Mouse (Mus musculus): ENCODE results near the gene Fadd.

The Fadd gene

DNA sequence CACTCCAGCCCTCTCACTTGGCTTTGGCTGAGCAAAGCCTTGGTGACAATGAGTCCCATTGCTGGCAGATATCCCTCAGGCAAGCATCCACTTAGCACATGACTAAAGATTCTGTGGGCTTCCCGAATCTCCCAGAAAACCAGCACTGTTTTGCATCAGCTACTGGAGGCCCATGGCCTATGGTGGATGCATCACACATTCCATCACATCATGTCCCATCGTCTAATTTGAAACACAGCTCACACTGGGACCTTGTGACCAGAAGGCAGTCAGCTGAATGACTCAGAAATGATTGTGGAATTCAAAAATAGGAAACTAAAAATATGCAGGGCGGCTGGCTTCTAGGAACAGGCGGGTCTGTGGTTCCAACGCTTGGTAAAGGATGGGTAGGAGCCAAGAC, 4.4 kb downstream of the Fadd start:
- no peak for DNase-seq (ENCODE audit: low spot score in 2 of 2)

DNA sequence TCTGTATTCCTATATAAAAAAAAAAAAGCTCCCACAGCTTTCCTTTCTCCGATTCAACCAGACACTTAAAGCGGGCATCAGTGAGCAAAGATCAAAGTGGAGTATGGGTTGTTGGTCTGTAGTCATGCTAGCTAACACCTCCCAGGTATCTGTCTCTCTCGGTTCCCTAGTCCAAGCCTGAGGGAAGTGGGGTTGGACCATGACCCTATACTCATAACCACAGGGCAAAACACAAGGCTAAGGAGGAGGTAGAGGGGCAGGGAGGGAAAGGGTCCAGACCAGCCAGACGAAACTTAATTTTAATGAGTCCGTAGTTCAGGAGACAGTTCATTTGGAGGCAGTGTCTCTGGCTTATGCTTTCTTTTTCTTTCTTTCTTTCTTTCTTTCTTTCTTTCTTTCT, 10.0 kb downstream of the Fadd start:
- no peak for DNase-seq (ENCODE audit: low spot score in 2 of 2)

DNA sequence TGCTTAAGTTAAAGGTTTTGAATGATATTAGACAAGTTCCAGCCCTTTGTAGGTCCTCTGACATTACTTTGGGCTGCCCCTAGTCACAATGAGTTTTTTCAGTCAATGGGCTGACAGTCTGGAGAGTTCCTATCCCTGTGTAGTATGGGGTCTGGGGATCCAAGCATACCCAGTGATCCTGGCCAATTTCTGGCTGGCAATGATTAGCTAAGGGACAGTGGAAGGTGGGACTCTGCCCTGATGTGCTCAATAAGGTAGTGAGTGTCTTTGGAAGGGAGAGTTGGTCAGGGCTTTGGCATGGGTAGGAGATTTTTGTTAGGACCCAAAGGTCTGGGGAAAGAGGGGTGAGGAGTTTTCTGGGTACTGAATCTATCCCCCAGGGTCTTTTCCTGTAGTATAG, 10.7 kb downstream of the Fadd start:
- DNase-seq (ENCODE audit: low spot score in 2 of 2): no peak

DNA sequence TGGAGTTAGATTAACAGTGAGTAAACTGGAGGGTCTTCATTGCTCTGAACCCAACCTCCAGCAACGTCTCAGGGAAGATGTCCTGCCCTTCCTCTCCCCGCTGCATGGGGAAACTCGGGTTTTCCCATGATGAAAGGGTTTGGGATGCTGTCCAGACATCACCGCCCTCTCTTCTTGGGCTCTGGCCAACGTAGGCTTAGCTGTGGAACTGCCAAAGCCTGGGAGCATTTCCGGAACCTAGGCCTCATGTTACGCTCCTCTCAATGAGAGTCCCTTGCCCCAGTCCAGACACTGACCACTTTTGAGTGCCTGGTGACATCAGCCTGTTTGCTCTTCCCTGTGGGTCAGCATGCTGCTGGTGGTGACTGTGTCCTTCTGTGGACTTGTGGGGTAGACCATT, 12.8 kb downstream of the Fadd start:
- peak in 1 of 2 experiments; percentile 30 for DNase-seq (ENCODE audit: low spot score in 2 of 2)

DNA sequence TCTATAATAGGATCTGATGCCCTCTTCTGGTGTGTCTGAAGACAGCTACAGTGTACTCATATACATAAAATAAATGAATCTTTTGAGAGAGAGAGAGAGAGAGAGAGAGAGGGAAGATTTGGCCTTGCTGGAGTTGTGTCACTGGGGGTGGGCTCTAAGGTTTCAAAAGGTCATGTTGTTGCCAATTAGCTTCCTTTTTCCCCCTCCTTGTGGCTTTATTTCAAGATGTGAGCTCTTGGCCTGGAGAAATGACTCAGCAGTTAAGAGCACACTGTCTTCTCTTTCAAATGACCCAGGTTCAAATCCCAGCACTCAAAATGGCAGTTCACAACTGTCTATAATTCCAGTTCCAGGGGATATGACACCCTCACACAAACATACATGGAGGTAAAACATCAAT, 14.2 kb downstream of the Fadd start:
- DNase-seq (ENCODE audit: low spot score in 2 of 2): no peak

DNA sequence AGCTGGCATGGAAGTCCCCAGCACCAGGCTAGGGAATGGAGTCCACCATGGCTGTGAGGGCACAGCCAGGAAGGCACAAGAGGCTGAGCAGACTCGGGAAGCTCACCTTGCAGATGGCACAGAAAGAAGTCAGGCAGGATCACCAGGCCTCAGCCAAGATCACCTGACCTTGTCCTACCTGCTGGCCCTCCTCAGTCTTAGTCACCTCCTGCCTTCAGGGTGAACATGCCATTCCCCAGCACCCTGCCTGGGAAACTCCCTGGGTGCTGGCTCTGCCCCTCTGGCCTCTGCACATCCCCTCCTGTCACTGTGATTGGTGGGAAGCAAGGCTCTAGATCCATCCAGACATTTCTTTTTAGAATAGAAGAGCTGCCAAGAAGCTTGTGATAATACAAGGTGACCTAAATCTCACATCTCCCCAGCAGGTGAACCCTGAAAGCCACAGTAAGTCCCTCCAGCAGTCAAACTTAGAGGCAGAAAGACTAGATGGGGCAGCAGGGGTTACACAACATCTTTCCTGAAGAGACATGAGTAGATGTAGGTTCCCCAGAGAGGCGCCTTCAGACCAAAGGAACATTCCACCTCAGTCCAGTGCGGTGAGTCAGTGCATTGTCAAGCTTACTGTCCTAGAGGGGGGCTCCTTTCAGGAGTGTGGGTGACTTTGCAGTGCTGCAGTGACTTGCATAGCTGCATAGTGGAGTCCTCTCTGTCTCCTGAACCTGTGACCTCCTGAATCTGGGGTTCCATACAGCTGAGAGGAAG, 15.2 kb downstream of the Fadd start:
- DNase-seq (ENCODE audit: low spot score in 2 of 2): no peak

DNA sequence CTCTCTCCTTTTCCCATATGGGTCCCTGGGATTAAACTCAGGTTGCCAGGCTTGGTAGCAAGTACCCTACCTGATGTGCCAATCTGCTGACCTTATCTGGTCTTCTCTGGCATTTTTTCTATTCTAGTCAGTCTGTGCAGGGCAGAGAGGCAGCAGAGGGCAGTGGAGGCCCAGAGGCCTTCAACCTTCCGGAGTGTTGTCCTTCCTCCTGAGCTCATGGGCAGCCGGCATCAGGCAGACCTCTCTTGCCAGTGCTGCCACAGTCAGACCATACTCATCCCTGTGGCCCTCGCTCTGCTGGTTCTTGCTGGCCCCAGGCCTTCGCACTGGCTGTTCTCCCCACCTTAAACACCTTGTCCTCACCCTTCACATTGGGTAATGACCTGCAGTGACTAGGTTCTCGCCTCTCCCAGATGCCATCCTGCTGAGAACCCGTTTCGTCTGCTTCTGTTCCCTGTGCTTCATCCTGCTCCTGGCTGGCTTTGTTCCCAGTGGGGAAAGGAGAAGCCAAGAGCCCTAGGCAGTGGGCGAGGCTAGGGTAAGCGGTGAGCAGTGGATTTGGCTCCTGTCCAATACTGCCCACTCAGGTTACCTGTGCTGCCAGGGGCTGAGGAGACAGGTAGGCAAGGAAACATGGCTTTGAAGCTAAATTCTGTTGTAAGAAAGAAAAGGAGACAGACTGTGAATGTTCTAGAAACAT, 18.7 kb downstream of the Fadd start:
- no peak for DNase-seq (ENCODE audit: low spot score in 2 of 2)

DNA sequence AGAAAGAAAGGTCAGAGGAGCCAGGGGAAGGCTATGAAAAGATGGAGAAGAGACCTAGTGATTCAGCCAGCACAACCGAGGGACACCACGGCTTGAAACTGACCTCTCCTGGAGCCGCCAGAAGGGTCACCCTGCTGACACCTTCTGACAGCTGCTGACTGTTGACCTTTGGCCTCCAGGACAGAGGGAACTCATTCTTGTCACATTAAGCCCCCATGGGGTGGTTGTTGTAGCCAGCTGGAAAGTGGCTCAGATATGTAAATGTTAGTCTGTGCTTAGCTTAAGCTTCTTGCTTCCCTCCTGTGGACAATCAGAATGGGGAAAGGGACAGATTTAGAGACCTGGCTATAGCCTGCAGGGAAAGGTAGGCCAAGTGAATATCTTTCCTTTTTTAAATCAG, 20.2 kb downstream of the Fadd start:
- no peak for DNase-seq (ENCODE audit: low spot score in 2 of 2)

DNA sequence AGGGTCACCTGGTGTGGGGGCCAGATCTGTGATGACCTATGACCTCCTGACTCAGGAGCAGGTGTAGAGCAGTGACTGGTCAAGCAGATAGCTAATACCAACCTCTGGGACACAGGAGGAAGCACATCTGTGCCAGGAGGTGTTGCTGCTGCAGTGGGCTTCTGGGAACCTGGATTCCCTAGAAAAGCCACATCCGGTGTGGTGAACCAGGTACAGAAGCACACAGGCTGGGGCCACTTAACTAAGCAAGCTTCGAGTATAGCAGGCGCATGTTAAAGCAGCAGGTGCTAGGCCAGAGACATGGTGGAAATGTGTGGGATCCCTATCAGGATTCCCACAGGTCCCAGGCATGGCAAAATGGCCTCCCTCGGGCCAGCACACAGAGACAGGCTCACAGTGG, 21.7 kb downstream of the Fadd start:
- no peak for DNase-seq (ENCODE audit: low spot score in 2 of 2)

DNA sequence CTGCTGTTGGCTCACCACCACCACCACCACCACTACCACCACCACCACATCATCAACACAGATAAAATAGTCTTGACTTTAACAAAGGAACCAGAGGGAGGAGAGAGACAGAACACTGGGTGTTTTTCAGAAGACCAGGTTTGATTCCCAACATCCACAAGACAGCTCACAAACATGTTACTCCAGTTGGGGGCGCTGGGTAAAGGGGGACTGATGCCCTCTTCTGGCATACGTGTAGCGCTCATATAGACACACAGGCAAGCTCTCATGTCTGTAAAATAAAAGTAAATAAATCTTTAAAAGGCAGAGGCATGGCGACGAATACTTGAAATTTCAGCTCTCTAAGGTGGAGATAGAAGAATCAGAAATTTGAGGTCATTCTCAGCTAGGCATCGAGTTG, 23.7 kb downstream of the Fadd start:
- no peak for DNase-seq (ENCODE audit: low spot score in 2 of 2)

DNA sequence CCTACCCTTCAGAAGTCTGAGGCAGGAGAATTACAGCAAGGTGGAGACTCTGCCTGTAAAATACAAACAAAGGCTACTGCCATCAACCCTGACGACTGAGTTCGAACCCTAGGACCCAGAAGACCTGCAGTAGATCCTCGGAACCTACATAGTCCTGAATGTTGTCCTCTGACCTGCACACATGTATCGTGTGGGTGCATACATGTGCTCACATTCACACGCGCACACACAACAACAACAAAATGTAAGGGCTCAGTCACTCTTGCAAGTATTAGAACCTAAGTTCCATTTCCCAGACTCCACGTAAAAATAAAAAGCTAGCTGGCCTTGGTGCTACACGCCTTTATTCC, 28.2 kb downstream of the Fadd start:
- no peak for DNase-seq (ENCODE audit: low spot score in 2 of 2)

DNA sequence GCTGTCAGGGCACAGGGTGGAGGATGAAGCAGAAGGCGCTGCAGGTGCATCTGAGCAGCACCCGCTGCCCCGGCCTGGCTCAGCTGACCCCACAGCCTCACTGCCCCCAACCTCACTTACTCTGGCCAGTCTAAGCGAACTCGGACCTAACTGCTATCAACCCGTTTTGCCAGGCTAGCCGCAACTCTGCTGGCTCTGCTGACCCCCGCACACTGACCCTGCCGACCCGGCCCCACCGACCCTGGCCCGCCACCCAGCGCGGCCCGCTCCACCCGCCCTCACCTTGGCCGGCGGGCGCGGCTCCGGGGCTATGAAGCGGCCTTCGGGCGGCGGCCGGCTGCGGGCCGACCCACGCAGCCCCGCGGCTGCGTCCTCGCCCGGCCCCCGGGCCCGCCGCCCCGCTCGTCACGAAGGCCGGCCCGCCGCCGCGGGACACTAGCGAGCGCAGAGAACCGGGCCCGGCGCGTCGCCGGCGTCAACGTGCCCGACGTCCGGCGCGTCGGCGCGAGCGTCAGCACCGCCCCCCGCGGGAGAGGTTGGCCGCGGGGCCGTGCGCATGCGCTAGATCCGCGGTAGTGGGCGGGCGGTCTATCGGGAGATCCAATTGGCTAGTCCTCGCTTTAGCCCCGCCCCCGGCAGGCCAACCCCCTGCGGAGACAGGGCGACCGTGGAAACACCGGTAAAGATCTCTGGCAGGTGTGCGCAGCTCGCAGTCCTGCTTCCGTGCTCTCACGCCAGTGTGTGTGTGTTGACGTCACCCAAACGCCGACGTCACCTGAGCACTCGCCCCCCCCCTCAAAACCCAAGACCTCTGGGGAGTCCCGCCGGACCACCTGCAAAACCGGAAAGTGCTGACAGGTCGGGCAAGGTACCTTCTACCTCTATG, 28.8 kb downstream of the Fadd start, which contains the start of gene Ppfia1:
TSS of gene Ppfia1 (minus strand) at position 493 of the 886 bp plus-strand sequence.
- DNase-seq (ENCODE audit: low spot score in 2 of 2): peak; percentile 94 to 96

DNA sequence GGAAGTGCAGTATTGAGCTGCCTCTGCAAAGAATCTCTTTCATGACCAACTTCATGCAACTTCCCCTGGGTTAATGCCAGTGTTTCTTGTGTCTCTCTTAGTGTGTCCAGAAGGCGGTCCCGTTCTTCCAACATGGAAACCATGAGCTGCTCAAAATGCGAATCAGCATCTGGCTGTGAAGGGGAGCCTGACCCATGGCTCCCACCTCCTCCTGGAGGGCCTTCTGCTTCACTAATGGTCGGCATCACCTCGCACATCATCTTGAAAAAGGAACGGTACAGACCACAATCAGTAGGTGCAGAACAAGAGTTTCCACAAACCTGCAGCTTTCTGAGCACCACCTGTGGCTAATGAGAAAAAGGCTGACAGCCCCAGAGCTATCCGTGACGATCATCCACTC, 30.0 kb downstream of the Fadd start:
- no peak for DNase-seq (ENCODE audit: low spot score in 2 of 2)

DNA sequence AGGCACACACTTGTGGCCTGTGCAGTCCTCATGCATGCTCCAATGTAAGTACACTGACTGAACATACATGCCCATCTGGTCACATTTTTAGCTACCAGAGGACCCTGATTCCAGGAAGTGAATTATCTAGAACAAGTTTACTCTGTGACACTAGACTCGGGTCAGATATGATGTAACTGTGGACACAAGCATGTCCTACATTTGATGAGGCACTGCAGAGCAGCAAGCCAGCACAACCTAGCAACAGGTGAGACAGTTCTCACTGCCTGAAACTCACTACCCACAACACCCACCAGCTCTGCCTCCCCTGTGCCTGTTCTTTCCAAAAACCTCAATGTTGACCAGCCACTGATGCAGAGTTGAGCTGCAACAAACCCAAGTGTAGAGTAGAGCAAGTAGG, 31.5 kb downstream of the Fadd start:
- no peak for DNase-seq (ENCODE audit: low spot score in 2 of 2)

DNA sequence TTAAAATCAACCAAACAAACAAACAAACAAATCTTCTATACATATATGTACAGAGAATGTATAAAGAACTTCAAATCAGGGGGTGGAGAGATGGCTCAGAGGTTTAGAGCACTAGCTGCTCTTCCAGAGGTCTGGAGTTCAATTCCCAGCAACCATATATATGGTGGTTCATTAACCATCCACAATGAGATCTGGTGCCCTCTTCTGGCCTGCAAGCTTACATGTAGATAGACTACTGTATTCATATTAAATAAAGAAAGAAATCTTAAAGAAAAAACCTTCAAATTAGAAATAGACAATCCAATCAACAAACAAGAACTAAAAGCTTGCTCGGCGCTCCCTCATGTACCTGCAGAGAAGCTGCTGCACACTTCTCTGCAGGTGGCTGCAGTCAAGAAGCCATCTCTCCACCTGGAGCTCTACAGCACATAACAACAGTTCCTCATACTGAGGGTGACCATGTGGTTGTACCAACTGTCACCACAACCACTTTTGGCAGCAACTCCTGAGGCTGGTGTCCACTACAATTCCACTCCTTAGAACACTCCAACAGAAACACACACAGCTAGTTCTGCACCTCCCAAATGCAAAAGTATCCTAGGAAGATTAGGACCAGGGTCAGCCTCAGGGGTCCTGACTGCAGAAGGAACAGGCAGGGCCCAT, 32.2 kb downstream of the Fadd start:
- DNase-seq (ENCODE audit: low spot score in 2 of 2): no peak

DNA sequence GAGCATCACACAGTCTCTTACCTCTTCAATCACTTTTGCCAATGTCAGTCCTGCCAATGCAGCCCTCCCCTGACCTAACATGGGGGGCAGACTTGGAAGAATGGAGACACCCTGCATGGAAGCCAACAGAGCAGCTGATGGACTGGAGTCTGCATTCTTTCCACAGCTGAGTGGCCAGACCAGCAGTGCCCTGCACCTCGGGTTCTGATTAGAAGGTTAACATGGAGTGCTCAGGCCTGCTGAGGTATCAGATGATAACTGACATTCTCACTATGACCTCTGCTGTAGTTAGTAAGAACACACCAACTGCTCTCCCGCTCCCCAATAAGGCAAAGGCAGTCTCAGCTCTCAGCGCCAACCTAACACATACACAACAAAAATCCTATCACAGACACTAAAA, 37.0 kb downstream of the Fadd start:
- DNase-seq (ENCODE audit: low spot score in 2 of 2): no peak

DNA sequence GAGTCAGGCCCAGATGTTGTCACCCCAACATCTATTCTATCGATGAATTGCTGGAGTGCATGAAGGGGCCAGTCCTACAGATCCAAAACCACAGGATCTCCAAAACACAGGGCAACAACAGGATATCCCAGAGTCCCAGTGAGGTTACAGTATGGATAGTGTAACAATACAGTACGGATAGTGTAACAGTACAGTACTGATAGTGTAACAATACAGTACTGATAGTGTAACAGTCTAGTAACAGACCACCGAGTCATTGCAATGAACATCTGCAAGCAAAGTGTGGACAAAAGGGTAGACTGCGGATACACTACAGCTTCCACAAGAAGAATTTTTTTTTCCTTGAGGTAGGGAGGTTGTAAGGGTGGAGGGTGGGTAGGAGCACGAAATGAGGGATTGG, 40.9 kb downstream of the Fadd start:
- DNase-seq (ENCODE audit: low spot score in 2 of 2): no peak

DNA sequence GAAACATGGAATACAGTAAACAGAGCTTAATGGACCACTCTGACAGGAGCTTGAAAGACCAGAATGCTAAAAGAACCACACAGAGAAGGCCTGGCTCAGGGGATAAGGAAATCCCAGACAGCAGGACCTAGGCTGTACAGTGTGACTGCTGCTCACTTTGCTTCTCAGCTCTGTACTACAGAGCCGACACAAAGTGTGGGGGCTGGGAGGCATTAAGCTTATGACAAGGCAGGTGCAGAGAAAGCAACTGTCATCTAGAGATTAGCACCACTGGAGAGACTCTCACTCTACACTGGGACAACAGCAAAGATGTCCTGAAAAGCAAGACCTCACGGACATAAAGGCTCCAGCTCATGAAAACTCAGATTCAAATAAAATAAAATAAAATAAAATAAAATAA, 43.1 kb downstream of the Fadd start:
- no peak for DNase-seq (ENCODE audit: low spot score in 2 of 2)

DNA sequence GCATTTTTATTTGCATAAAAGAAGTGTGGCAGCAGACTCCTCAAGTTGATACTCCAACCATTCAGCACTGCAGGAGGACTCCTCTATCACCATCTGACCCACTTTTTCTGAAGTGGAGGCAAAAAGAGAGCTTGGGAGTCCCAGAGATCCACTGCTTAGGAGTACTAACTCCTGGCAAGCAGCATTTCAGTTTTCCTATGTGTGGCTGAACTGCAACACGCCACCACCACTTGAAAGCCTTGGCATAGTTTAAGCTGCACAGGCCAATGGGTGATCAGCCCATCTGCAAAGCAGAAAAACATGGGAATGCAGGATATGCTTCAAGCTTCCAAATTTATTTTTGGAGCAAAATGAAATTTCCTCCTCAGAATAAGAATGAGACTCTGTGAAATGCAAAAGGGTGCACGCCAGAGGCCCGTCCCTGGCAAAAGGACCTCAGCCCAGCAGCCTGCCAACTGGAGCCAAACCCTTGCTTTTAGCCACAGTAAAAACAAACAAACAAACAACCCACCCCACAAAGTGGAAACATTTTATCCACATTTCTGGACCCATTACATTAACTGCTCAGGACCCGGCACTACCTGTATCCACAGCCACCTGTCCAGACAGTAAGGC, 44.1 kb downstream of the Fadd start:
- DNase-seq (ENCODE audit: low spot score in 2 of 2): no peak

DNA sequence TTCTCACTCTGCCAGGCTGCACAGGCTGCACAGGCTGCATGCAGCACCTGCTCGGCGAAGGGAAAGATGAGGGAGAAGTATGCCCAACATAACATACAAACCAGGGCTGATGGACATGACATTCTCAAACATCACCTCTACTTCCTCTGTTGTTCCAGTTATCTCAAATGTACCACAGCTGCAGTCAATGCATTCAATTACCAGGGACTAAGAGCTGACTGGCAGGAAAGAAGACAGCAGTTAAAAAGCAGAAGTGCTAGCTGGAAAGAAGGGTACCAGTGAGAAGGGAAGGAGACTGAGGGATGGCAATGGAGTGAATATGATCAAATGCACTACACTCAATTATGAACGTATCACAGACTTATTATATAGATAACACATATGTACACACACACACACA, 45.9 kb downstream of the Fadd start:
- DNase-seq (ENCODE audit: low spot score in 2 of 2): no peak

DNA sequence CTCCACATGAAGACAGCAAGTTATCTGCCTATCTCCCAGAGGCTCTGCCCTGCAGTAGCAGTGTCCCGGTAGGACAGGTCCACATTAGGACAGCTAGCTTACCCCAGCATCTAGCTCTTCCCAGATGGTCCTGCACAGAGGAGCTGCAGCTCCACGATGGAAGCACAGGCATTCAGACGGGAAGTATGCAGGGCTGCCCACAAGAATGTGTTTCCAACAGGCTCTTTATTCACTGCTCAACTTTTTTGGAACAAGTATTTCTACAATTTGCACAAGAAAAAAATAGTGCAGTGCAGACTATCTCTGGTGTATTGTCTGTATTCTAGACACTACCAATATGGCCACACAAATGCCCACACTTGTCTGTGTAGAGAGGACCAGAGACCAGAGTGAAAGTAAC, 47.5 kb downstream of the Fadd start:
- no peak for DNase-seq (ENCODE audit: low spot score in 2 of 2)
